Mouse (Mus musculus) heart, embryonic 11.5 days (tissue): ENCODE measurements around the gene Pwwp2b. TPM values are rescaled to one million over a fixed set of nuclear protein-coding genes. Genes with fewer than 3 reads are reported as not detected.

Source experiments
- ATAC-seq: fragments of 200-750 bp; cut with Nextera tagmentation; replicated peaks from 2 replicates; pipeline ENCODE4 v1.8.0; 2017; ENCODE audit warnings: moderate library complexity; ENCODE audit not compliant: insufficient number of reproducible peaks, low FRiP score, low TSS enrichment
- H3K27ac ChIP-seq: fragments of 300-500 bp; sonication (generic); 2 replicates; pipeline ENCODE4 v1.5.1; 2014; ENCODE audit warnings: mild to moderate bottlenecking, low read depth, low read length
- H3K27me3 ChIP-seq: fragments of 300-500 bp; sonication (generic); 2 replicates; pipeline ENCODE4 v1.6.1; 2014; ENCODE audit warnings: mild to moderate bottlenecking, low read length, mixed read lengths; ENCODE audit not compliant: control insufficient read depth, insufficient read depth
- H3K36me3 ChIP-seq: fragments of 300-500 bp; sonication (generic); 2 replicates; pipeline ENCODE4 v1.6.1; 2014; ENCODE audit warnings: mild to moderate bottlenecking, low read length, moderate library complexity, mixed read lengths; ENCODE audit not compliant: control insufficient read depth, insufficient read depth
- H3K4me1 ChIP-seq: fragments of 300-500 bp; sonication (generic); 2 replicates; pipeline ENCODE4 v1.6.1; 2014; ENCODE audit warnings: low read length; ENCODE audit not compliant: control insufficient read depth, insufficient read depth
- H3K4me2 ChIP-seq: fragments of 300-500 bp; sonication (generic); 2 replicates; pipeline ENCODE4 v1.6.1; 2014; ENCODE audit warnings: mild to moderate bottlenecking, moderate library complexity
- H3K4me3 ChIP-seq: fragments of 300-500 bp; sonication (generic); 2 replicates; pipeline ENCODE4 v1.5.1; 2014; ENCODE audit warnings: low read depth, low read length
- H3K9ac ChIP-seq: fragments of 300-500 bp; sonication (generic); 2 replicates; pipeline ENCODE4 v1.6.1; 2014; ENCODE audit warnings: mild to moderate bottlenecking, low read depth, low read length, moderate library complexity
- H3K9me3 ChIP-seq: fragments of 300-500 bp; sonication (generic); replicated peaks from 2 replicates; pipeline ENCODE4 v1.6.1; 2016; ENCODE audit warnings: low read length; ENCODE audit not compliant: control insufficient read depth
- WGBS: fragments of 180-500 bp; shearing (Covaris S2); extraction: QIAGEN DNeasy Blood & Tissue Kit; methylation state at CpG from one replicate; pipeline ENCODE4 v1.1.7; 2014; ENCODE audit not compliant: insufficient replicate concordance; 5-methylcytosine and 5-hydroxymethylcytosine counted together
- polyA plus RNA-seq: library from polyadenylated mRNA; unstranded; fragments of >200 nt; fragmentation: Nextera tagmentation; extraction: Ambion mirVana; gene quantifications from 2 replicates; pipeline ENCODE4 v1.2.1, GENCODE M21; 2014

Pwwp2b gene
- polyA plus RNA-seq, 1 experiment from 2014 or later, result 8.4 TPM

DNA sequence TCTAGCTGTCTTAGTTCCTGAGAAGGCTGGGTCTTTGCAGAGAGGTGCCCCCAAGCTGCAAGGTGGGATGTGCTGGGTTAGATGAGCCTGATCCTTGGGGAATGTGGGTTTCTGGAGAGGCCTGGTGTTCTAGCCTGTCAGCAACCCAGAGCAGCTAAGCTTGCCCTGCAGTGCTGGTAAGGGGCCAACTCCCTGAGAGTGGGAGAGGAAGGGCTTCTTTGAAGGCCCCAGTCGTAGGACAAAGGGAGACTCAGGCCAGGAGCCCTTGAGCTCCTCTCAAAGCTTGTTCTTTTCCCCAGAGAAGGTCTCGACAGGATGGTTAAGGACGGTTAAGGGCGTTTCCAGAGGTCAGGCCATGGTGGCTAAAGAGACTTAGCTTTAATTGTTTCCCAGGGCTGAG, 16.1 kb downstream of the Pwwp2b start:
- H3K9ac ChIP-seq, result peak overlapping the region; percentile 7; the same call in 1 of the 2 replicates
- no peaks in the 10 kb centered on the region for H3K9me3 ChIP-seq
- no peak overlapping the region for H3K4me2 ChIP-seq
- H3K27ac ChIP-seq, result no peak overlapping the region
- WGBS, result 45% methylated on average over 4 of the region's 4 CpGs
- no peak overlapping the region for H3K4me3 ChIP-seq
- peaks cover 40% of the 10 kb centered on the region for H3K4me1 ChIP-seq
- ATAC-seq, result no peak
- H3K36me3 ChIP-seq, result peaks cover 9% of the 10 kb centered on the region
- no peaks in the 10 kb centered on the region for H3K27me3 ChIP-seq

DNA sequence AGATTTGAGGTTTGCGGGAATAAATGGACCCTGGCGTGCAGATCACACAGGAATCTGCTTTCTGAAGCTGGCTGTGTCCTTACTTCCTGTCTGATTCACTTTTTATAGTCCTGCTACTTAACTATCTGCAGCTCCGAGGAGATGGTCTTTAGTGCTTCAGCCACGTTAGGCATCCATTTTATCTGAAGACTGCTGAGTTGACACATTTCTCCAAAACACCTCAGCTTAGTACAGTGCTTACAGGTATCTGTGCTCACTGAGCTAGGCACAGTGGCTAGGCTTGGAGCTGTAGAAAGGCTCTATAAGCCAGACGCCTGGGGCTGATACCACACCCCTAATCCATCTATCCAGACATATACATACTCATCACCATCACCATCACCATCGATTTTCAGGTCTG, 17.4 kb downstream of the Pwwp2b start:
- Histone ChIP-seq H3K4me2 (no peak overlapping the region), H3K9me3 (no peaks in the 10 kb centered on the region), H3K36me3 (peaks cover 9% of the 10 kb centered on the region), H3K9ac (no peak overlapping the region), H3K27ac (peak overlapping the region; percentile 29), H3K4me1 (peaks cover 37% of the 10 kb centered on the region), H3K27me3 (no peaks in the 10 kb centered on the region), H3K4me3 (no peak overlapping the region)
- ATAC-seq, result no peak
- 34% methylated on average over 6 of the region's 6 CpGs for WGBS

DNA sequence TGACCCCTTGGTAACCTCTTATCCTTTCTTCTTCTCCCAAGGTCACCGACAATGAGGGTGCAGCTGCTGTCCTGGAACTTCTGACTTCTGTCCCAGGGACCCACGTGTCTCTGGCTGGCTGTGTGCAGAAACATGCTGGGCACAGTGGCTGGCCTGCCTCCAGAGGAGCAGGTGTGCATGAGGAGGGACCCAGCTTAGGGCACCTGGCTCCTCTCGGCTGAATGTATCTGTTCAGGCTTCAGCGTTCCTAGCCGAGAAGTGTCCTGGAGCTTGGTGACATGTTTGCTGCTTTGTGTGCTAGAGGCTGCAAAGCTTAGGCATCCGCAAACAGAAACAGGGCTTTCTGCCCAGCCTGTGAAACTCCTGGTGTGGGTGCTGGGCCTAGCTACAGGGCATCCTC, 18.1 kb downstream of the Pwwp2b start:
- H3K27ac ChIP-seq, result peak overlapping the region; percentile 75

DNA sequence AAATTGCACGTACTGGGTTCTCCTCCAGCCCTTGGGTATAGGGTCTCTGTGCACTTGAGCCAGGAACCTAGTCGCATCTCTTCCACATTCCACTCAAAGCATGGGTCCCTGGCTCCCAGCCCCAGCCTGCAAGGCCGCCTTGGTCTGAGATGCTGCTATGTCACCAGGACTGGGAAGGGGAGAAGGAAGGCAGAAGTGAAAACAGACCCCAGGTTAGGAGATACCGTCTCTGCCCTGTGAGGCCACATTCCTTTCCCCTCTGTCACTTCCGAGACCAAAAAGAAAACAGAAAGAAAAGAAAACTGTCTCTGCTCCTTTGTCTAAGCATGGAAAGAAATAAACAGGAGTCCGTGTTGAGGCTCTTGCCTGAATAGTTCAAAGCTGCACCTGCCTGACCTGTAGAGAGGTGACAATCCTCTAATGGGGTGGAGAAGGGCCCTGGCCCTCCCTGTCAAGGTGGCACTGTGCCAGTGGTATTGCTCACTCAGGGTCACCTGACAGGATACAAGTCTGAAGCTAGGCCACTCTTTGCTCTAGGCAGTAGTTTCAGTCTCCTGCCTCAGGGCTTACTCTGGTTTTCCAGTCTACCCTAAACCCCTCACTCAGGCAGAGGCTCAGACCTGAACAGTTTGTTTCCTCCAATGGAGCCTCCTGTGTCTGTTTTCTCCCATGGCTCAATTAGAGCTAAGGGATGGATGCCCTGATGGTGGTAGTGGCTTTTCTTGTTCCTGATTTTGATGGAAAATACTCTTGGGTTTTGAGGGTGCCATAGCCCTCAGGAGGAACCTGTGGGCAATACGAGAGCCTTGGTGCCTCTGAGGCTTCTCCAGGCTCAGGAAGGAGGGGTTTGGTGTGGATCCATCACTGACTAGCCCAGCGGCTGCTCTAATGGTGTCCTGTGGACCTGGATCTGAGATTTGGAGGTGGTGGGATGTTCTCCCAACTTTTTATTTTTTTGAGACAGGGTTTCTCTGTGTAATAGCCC, 18.9 kb downstream of the Pwwp2b start:
- Histone ChIP-seq H3K9ac (peak overlapping the region; percentile 34; the same call in 1 of the 2 replicates), H3K36me3 (peaks cover 6% of the 10 kb centered on the region; the same call in 1 of the 2 replicates), H3K27ac (peak overlapping the region; percentile 75), H3K4me3 (no peak overlapping the region), H3K4me1 (peaks cover 46% of the 10 kb centered on the region), H3K4me2 (no peak overlapping the region), H3K27me3 (no peaks in the 10 kb centered on the region), H3K9me3 (no peaks in the 10 kb centered on the region)
- 51% methylated on average over 8 of the region's 8 CpGs for WGBS
- ATAC-seq, result no peak

More for the DNA sequence above, 18.1 kb downstream of the Pwwp2b start:
- H3K4me3 ChIP-seq, result no peak overlapping the region
- no peak overlapping the region for H3K4me2 ChIP-seq
- no peaks in the 10 kb centered on the region for H3K9me3 ChIP-seq
- WGBS, result 69% methylated on average over 6 of the region's 6 CpGs
- ATAC-seq, result no peak
- peak overlapping the region; percentile 34; the same call in 1 of the 2 replicates for H3K9ac ChIP-seq
- peaks cover 38% of the 10 kb centered on the region for H3K4me1 ChIP-seq
- H3K36me3 ChIP-seq, result peaks cover 6% of the 10 kb centered on the region; the same call in 1 of the 2 replicates
- no peaks in the 10 kb centered on the region for H3K27me3 ChIP-seq

DNA sequence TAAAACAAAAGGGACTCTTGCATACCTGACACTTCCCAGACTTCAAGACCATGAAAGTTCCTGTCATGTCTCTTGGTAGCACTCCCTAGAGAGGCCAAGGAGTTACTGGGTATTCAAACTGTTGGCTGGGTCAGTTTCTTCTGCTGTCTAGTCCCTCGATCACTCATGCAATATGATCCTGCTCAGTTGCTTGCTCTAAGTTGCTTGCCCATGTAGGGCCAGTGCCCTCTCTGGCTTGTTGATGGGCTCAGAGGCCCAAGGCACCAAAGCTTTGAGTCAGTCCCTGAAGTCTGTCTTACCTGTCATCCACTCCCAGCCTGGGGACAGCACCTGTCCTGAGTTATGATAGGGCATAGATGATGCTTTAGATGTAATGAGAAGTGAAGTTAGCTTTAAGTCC, 22.5 kb downstream of the Pwwp2b start:
- H3K4me2 ChIP-seq, result no peak overlapping the region
- no peak for ATAC-seq
- peaks cover 52% of the 10 kb centered on the region for H3K4me1 ChIP-seq
- no peak overlapping the region for H3K27ac ChIP-seq
- H3K27me3 ChIP-seq, result no peaks in the 10 kb centered on the region
- H3K9ac ChIP-seq, result no peak overlapping the region
- H3K4me3 ChIP-seq, result no peak overlapping the region
- WGBS, result 72% methylated on average over 1 of the region's 1 CpGs
- H3K36me3 ChIP-seq, result peaks cover 6% of the 10 kb centered on the region; the same call in 1 of the 2 replicates
- H3K9me3 ChIP-seq, result no peaks in the 10 kb centered on the region

DNA sequence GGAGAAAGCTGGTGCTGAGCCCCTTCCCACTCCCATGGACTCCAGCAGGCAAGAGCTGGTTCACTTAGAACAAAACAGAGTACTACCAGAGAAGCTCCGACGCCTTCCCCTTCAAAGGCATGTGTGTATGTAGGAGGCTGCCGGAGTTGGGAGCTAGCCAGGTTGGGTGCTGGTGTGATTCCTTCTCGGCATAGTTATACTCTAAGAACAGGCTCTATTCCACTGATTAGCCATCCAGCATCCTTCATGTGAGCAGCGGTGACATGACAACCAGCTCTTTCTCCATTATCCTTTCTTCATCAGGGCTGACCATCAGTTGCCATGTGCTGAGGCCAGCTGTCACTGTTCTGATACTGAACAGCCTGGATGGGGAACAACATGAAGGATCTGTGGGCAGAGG, 23.6 kb downstream of the Pwwp2b start:
- no peaks in the 10 kb centered on the region for H3K27me3 ChIP-seq
- 67% methylated on average over 5 of the region's 5 CpGs for WGBS
- H3K4me1 ChIP-seq, result peaks cover 41% of the 10 kb centered on the region
- H3K4me2 ChIP-seq, result no peak overlapping the region
- ATAC-seq, result no peak
- peaks cover 6% of the 10 kb centered on the region; the same call in 1 of the 2 replicates for H3K36me3 ChIP-seq
- H3K9me3 ChIP-seq, result no peaks in the 10 kb centered on the region
- no peak overlapping the region for H3K9ac ChIP-seq
- H3K27ac ChIP-seq, result peak overlapping the region; percentile 89; the same call in 1 of the 2 replicates
- no peak overlapping the region for H3K4me3 ChIP-seq

DNA sequence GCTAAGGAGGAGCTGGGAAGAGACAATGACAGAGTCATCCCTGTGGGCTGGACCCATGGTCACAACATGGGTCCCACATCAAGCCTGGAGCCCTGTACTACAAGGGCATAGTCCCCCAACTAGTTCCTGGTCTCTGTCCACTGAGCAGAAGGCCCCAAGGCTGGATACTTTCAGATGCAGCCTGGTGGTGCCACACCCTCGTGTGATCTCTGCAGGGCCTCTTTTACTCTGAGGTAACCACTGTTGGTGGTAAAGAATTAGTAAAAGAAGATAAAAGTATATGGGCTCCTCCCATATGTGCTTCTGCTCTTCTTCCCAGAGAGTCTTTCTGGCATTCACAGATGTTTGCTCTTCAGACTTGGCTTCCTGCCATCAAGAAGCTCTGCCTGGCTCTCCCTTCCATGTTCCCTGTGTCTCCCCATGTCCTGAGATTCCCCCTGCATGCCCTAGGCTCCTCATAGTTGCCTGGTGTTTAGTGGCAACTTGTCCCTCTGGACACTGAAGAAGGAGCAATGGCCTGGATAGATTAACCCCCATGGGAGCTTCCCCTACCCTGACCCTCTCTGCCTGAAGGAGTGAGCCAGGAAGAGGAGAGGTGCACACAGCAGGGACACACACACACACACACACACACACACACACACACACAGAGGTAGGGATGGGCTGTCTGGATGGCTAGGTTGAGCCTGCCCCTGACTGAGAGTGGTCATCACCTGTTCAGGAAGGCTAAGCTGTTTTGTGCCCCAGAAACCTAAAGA, 24.5 kb downstream of the Pwwp2b start:
- peak; percentile 15; the same call in 1 of the 2 replicates for ATAC-seq
- no peak overlapping the region for H3K4me3 ChIP-seq
- H3K4me2 ChIP-seq, result peak overlapping the region; percentile 34
- H3K27ac ChIP-seq, result peak overlapping the region; percentile 89
- 0 out of 2 replicates have a peak overlapping the region, but pooled peaks have one; percentile 18 for H3K9ac ChIP-seq
- H3K4me1 ChIP-seq, result peaks cover 33% of the 10 kb centered on the region
- no peaks in the 10 kb centered on the region for H3K27me3 ChIP-seq
- WGBS, result 25% methylated on average over 1 of the region's 1 CpGs
- H3K9me3 ChIP-seq, result no peaks in the 10 kb centered on the region
- 0 out of 2 replicates have a peak, but pooled peaks cover 4% of the 10 kb centered on the region for H3K36me3 ChIP-seq

DNA sequence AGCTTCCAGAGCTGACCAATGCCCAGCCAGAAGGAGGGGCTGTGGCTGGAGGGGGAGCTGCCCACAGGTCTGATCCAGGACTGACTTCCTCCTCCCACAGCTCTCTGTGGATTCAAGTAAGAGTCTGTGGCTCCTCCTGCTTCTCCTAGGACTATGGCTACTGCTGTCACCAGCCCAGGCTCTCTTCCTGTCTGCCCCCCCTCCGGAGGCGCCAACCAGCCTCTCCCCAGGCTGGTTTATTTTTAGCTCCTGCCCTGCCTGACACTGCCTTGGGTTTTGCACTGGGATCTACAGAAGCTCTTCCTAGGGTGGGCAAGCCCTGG, 25.1 kb downstream of the Pwwp2b start:
- Histone ChIP-seq H3K27ac (peak overlapping the region; percentile 89), H3K9ac (0 out of 2 replicates have a peak overlapping the region, but pooled peaks have one; percentile 17), H3K27me3 (no peaks in the 10 kb centered on the region), H3K9me3 (no peaks in the 10 kb centered on the region), H3K36me3 (0 out of 2 replicates have a peak, but pooled peaks cover 4% of the 10 kb centered on the region), H3K4me3 (no peak overlapping the region), H3K4me2 (peak overlapping the region; percentile 34), H3K4me1 (peaks cover 33% of the 10 kb centered on the region)
- WGBS, result 0% methylated on average over 2 of the region's 2 CpGs
- ATAC-seq, result peak; percentile 78
